Mouse (Mus musculus) gastrocnemius, postnatal 36 days (tissue): ENCODE results near the gene Rhobtb3. TPM values are rescaled to one million over a fixed set of nuclear protein-coding genes. Genes with fewer than 3 reads are reported as not detected.
"Not testable (repeated sequence)": the region's sequence is repeated elsewhere in the genome, so short reads cannot be mapped to it uniquely, and the experiment has no call there.

Experiments used
- DNase-seq, 2 experiments: peaks; one replicate each; pipeline ENCODE4 v3.0.0; 2022
- intact Hi-C: fragments of 180-260 bp; cut with DNase I; formaldehyde crosslinking; loops from one replicate; pipeline ENCODE4 v1.15.1; 2025
- total RNA-seq, 2 experiments: library from RNA; stranded (reverse); gene quantifications; 2 replicates each; pipeline ENCODE4 v1.2.3; 2021

Rhobtb3 gene
- total RNA-seq, 2 experiments from 2014 or later: 11.3 to 15.8 TPM

DNA sequence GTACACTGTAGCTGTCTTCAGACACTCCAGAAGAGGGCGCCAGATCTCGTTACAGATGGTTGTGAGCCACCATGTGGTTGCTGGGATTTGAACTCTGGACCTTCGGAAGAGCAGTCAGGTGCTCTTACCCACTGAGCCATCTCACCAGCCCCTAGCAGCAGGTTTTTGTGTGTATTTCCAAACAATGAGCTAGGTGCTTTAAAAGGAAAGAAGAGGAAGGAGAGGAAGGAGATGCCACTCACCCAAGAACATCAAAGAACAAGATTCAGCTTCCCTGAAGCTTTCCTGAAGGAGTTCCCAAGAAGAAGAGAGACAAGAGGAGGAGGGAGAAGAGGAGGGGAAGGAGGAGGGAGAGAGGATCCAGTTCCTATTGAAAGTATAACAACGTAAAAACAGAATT lies 121.4 kb downstream of the Rhobtb3 start:
- DNase-seq, intact Hi-C loops: not testable (repeated sequence)

DNA sequence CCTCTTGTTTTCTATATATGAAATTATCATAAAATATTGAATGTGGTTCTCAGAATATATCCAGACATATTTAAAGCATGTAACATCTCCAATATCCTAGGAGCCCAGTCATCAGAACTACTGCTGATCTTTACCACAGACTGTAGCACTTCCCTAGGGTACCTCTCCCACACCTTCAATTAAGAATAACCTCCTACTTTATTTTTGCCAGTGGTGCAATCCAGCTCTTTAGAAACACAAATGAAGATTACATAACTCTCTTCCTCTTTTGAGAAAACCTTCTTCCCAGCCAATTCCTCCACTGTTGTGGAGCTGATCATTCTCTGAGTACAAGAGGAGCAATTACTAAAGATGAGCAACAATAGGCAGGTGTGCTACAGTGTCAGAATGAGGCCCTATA lies 123.8 kb downstream of the Rhobtb3 start:
- DNase-seq: no peak
- intact Hi-C loops: no loop called here

Other genes starting within 250 kb of the Rhobtb3 start
- 10 to 100 TPM; 24.4 to 34.0 TPM for gene Ell2, start 237.2 kb downstream of the Rhobtb3 start, total RNA-seq
- 10 to 100 TPM; 31.7 to 34.9 TPM for gene Glrx, start 104.1 kb downstream of the Rhobtb3 start, total RNA-seq
- gene Spata9, start 23.2 kb upstream of the Rhobtb3 start, total RNA-seq: not detected
- 10 to 100 TPM; 17.6 to 19.6 TPM for gene Rfesd, start 74.8 kb upstream of the Rhobtb3 start, total RNA-seq
- not detected for gene Gpr150, start 113.1 kb upstream of the Rhobtb3 start, total RNA-seq
- gene Arsk, start 154.7 kb upstream of the Rhobtb3 start, total RNA-seq: 1 to 10 TPM; 3.9 to 4.3 TPM
- gene Ttc37, start 154.8 kb upstream of the Rhobtb3 start, total RNA-seq: 10 to 100 TPM; 11.6 to 13.0 TPM